Mouse (Mus musculus): ENCODE measurements around the gene Ces1d. TPM values are rescaled to one million over a fixed set of nuclear protein-coding genes. Genes with fewer than 3 reads are reported as not detected.
A peak's percentile ranks its signal among the peaks of the same experiment; 100 is the strongest.
"Not testable (repeated sequence)": the region's sequence is repeated elsewhere in the genome, so short reads cannot be mapped to it uniquely, and the experiment has no call there.

Gene Ces1d
- polyA plus RNA-seq, 1 experiment from 2014 or later = 5.2 TPM

GRCm38 (mm10) chr8:93217375-93217774 is 19.7 kb upstream of the Ces1d start:
- H3K4me2 ChIP-seq = no peak overlapping the region
- no peak overlapping the region for H3K4me3 ChIP-seq (replicated peaks)
- DNase-seq = no peak
- no peak for ATAC-seq (ENCODE audit: low read depth)
- no peak overlapping the region for H3K27ac ChIP-seq
- no peaks in the 10 kb centered on the region for H3K36me3 ChIP-seq
- 34% methylated on average over 1 of the region's 1 CpGs for WGBS (ENCODE audit: insufficient replicate concordance)
- no peak overlapping the region for H3K9ac ChIP-seq
- H3K27me3 ChIP-seq = no peaks in the 10 kb centered on the region
- H3K4me1 ChIP-seq (replicated peaks) = no peaks in the 10 kb centered on the region
- no peaks in the 10 kb centered on the region for H3K9me3 ChIP-seq (replicated peaks)

GRCm38 (mm10) chr8:93211091-93211490 is 13.5 kb upstream of the Ces1d start:
- H3K27ac ChIP-seq = no peak overlapping the region
- H3K27me3 ChIP-seq = no peaks in the 10 kb centered on the region
- no peaks in the 10 kb centered on the region for H3K9me3 ChIP-seq (replicated peaks)
- no peak overlapping the region for H3K4me3 ChIP-seq (replicated peaks)
- ATAC-seq (ENCODE audit: low read depth) (no peak), DNase-seq (no peak)
- no peaks in the 10 kb centered on the region for H3K4me1 ChIP-seq (replicated peaks)
- H3K4me2 ChIP-seq = no peak overlapping the region
- no peaks in the 10 kb centered on the region for H3K36me3 ChIP-seq
- no peak overlapping the region for H3K9ac ChIP-seq

- H3K4me3 ChIP-seq (replicated peaks); H3K4me1 ChIP-seq (replicated peaks); H3K36me3 ChIP-seq; DNase-seq; ATAC-seq (ENCODE audit: low read depth); H3K27me3 ChIP-seq; H3K9me3 ChIP-seq (replicated peaks); H3K4me2 ChIP-seq; H3K9ac ChIP-seq; H3K27ac ChIP-seq: not testable (repeated sequence)
- 57% methylated on average over 7 of the region's 7 CpGs for WGBS (ENCODE audit: insufficient replicate concordance)
These were observed 1.5 kb upstream of the Ces1d start for GRCm38 (mm10) chr8:93199146-93199545.

GRCm38 (mm10) chr8:93196436-93196835 is 1.2 kb downstream of the Ces1d start:
- no peak overlapping the region for H3K27ac ChIP-seq
- no peaks in the 10 kb centered on the region for H3K4me1 ChIP-seq (replicated peaks)
- no peak for DNase-seq
- no peak for ATAC-seq (ENCODE audit: low read depth)
- no peaks in the 10 kb centered on the region for H3K9me3 ChIP-seq (replicated peaks)
- no peaks in the 10 kb centered on the region for H3K36me3 ChIP-seq
- no peaks in the 10 kb centered on the region for H3K27me3 ChIP-seq
- H3K4me3 ChIP-seq (replicated peaks) = no peak overlapping the region
- no peak overlapping the region for H3K4me2 ChIP-seq
- no peak overlapping the region for H3K9ac ChIP-seq
- 64% methylated on average over 5 of the region's 5 CpGs for WGBS (ENCODE audit: insufficient replicate concordance)

GRCm38 (mm10) chr8:93180581-93181129 is 17.0 kb downstream of the Ces1d start:
- ATAC-seq (ENCODE audit: low read depth) = no peak
- Histone ChIP-seq H3K27ac (no peak overlapping the region), H3K4me1 (replicated peaks) (no peaks in the 10 kb centered on the region), H3K36me3 (no peaks in the 10 kb centered on the region), H3K4me3 (replicated peaks) (no peak overlapping the region), H3K9ac (no peak overlapping the region), H3K27me3 (no peaks in the 10 kb centered on the region), H3K4me2 (no peak overlapping the region), H3K9me3 (replicated peaks) (no peaks in the 10 kb centered on the region)
- 61% methylated on average over 4 of the region's 4 CpGs for WGBS (ENCODE audit: insufficient replicate concordance)
- no peak for DNase-seq

GRCm38 (mm10) chr8:93176593-93176992 is 21.0 kb downstream of the Ces1d start:
- Histone ChIP-seq H3K27me3 (no peaks in the 10 kb centered on the region), H3K4me1 (replicated peaks) (no peaks in the 10 kb centered on the region), H3K9ac (no peak overlapping the region), H3K36me3 (no peaks in the 10 kb centered on the region), H3K9me3 (replicated peaks) (no peaks in the 10 kb centered on the region), H3K4me2 (no peak overlapping the region), H3K27ac (no peak overlapping the region), H3K4me3 (replicated peaks) (no peak overlapping the region)
- DNase-seq (no peak), ATAC-seq (ENCODE audit: low read depth) (no peak)
- 10% methylated on average over 1 of the region's 1 CpGs for WGBS (ENCODE audit: insufficient replicate concordance)

GRCm38 (mm10) chr8:93174554-93174953 is 23.1 kb downstream of the Ces1d start:
- Histone ChIP-seq H3K4me2 (no peak overlapping the region), H3K9ac (no peak overlapping the region), H3K4me1 (replicated peaks) (no peaks in the 10 kb centered on the region), H3K4me3 (replicated peaks) (no peak overlapping the region), H3K27me3 (no peaks in the 10 kb centered on the region), H3K27ac (no peak overlapping the region), H3K9me3 (replicated peaks) (no peaks in the 10 kb centered on the region), H3K36me3 (no peaks in the 10 kb centered on the region)
- ATAC-seq (ENCODE audit: low read depth) (no peak), DNase-seq (no peak)
- 58% methylated on average over 2 of the region's 2 CpGs for WGBS (ENCODE audit: insufficient replicate concordance)

GRCm38 (mm10) chr8:93171846-93172590 is 25.6 kb downstream of the Ces1d start:
- ATAC-seq (ENCODE audit: low read depth) (no peak), DNase-seq (no peak)
- Histone ChIP-seq H3K9ac (no peak overlapping the region), H3K4me3 (replicated peaks) (no peak overlapping the region), H3K27me3 (no peaks in the 10 kb centered on the region), H3K4me2 (no peak overlapping the region), H3K9me3 (replicated peaks) (no peaks in the 10 kb centered on the region), H3K27ac (no peak overlapping the region), H3K36me3 (no peaks in the 10 kb centered on the region), H3K4me1 (replicated peaks) (no peaks in the 10 kb centered on the region)
- 30% methylated on average over 1 of the region's 1 CpGs for WGBS (ENCODE audit: insufficient replicate concordance)

GRCm38 (mm10) chr8:93163363-93163762 is 34.3 kb downstream of the Ces1d start:
- H3K4me1 ChIP-seq (replicated peaks) = no peaks in the 10 kb centered on the region
- ATAC-seq (ENCODE audit: low read depth) (no peak), DNase-seq (no peak)
- H3K9me3 ChIP-seq (replicated peaks) = no peaks in the 10 kb centered on the region
- no peak overlapping the region for H3K27ac ChIP-seq
- 70% methylated on average over 1 of the region's 1 CpGs for WGBS (ENCODE audit: insufficient replicate concordance)
- no peaks in the 10 kb centered on the region for H3K36me3 ChIP-seq
- no peak overlapping the region for H3K4me3 ChIP-seq (replicated peaks)
- H3K4me2 ChIP-seq = no peak overlapping the region
- no peak overlapping the region for H3K9ac ChIP-seq
- H3K27me3 ChIP-seq = no peaks in the 10 kb centered on the region

GRCm38 (mm10) chr8:93151401-93151800 is 46.2 kb downstream of the Ces1d start:
- no peaks in the 10 kb centered on the region for H3K27me3 ChIP-seq
- no peaks in the 10 kb centered on the region for H3K36me3 ChIP-seq
- no peaks in the 10 kb centered on the region for H3K4me1 ChIP-seq (replicated peaks)
- ATAC-seq (ENCODE audit: low read depth) (no peak), DNase-seq (no peak)
- no peak overlapping the region for H3K4me3 ChIP-seq (replicated peaks)
- H3K4me2 ChIP-seq = no peak overlapping the region
- no peak overlapping the region for H3K27ac ChIP-seq
- H3K9ac ChIP-seq = no peak overlapping the region
- 73% methylated on average over 1 of the region's 1 CpGs for WGBS (ENCODE audit: insufficient replicate concordance)
- no peaks in the 10 kb centered on the region for H3K9me3 ChIP-seq (replicated peaks)

- Histone ChIP-seq H3K27ac (no peak overlapping the region), H3K4me3 (replicated peaks) (no peak overlapping the region)
These were observed 50.3 kb downstream of the Ces1d start for GRCm38 (mm10) chr8:93147331-93147730.

GRCm38 (mm10) chr8:93140696-93141095 is 56.9 kb downstream of the Ces1d start:
- DNase-seq = peak; percentile 1

More at GRCm38 (mm10) chr8:93147331-93147730, 50.3 kb downstream of the Ces1d start:
- no peaks in the 10 kb centered on the region for H3K9me3 ChIP-seq (replicated peaks)
- no peaks in the 10 kb centered on the region for H3K27me3 ChIP-seq
- H3K36me3 ChIP-seq = no peaks in the 10 kb centered on the region
- H3K4me1 ChIP-seq (replicated peaks) = no peaks in the 10 kb centered on the region
- no peak overlapping the region for H3K9ac ChIP-seq
- ATAC-seq (ENCODE audit: low read depth) (no peak), DNase-seq (no peak)
- H3K4me2 ChIP-seq = no peak overlapping the region

More at GRCm38 (mm10) chr8:93140696-93141095, 56.9 kb downstream of the Ces1d start:
- no peak overlapping the region for H3K4me2 ChIP-seq
- no peaks in the 10 kb centered on the region for H3K27me3 ChIP-seq
- H3K9me3 ChIP-seq (replicated peaks) = no peaks in the 10 kb centered on the region
- no peak overlapping the region for H3K4me3 ChIP-seq (replicated peaks)
- 31% methylated on average over 1 of the region's 1 CpGs for WGBS (ENCODE audit: insufficient replicate concordance)
- no peaks in the 10 kb centered on the region for H3K4me1 ChIP-seq (replicated peaks)
- no peaks in the 10 kb centered on the region for H3K36me3 ChIP-seq
- no peak overlapping the region for H3K27ac ChIP-seq
- no peak overlapping the region for H3K9ac ChIP-seq
- ATAC-seq (ENCODE audit: low read depth) = no peak
